Mouse (Mus musculus) CD4-positive, CD25-positive, alpha-beta regulatory T cell, adult 2 months (primary cell): Measurements from ENCODE around the gene Begain.

Experiments
- DNase-seq: peaks from one replicate; pipeline ENCODE4 v3.0.0-alpha.2; 2012; ENCODE audit warnings: low read depth, low spot score

The Begain gene

DNA sequence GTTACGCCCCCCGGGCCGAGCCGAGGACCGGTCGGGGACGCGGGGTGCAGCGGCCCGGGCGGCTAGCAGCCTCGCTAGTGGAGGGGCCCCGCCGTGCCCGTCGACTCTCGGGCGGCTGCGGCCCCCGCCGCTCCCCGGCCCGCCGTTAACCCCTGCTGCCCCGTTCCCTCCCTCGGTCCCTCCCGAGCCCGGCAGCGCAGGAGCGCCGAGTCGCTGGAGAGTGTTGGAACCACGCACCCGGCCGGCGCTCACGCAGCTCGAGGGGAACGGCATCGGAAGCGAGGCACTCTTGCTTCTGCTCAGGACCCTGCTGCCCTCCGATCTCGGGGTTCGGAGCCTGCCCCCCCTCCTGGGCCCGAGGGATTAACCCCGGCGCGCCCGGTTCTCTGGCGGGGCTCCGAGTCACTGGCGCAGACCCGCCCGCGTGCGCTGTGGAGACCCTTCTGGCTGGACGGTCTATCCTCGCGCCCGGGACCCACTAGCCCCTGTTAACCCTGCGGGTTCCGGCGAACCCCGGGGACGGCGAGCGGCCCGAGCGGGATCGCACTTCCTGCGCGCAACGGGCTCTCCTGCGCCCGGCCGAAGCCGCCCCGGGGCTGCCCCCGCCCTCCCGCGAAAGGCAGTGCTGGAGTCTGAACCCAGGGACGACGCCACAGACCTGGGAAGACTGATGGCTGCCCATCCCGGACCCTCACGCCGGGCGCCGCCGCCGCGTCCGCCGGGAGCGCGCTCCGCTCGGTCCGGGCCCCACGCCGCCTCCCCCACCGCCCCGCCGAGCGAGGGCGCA lies 14.8 kb downstream of the Begain start:
- no peak for DNase-seq

DNA sequence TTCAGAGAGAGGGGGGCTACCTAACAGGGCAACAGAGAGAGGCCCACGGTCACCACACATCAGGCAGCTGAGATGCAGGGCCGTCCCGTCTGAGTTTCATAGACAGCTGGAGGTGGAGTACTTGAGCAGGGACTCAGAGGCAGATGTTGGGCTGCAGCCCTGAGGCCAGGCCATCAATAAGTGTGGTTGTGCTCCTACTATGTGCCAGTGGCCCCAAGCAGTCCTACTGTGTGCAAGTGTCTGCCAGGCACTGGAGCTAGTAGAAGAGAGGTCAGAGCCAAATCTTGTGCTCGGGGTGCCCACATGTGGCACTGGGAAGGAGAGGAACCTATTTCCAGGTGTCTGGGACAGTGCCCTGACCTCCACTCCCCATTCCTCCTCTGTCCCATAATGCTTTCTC lies 18.1 kb downstream of the Begain start:
- no peak for DNase-seq

DNA sequence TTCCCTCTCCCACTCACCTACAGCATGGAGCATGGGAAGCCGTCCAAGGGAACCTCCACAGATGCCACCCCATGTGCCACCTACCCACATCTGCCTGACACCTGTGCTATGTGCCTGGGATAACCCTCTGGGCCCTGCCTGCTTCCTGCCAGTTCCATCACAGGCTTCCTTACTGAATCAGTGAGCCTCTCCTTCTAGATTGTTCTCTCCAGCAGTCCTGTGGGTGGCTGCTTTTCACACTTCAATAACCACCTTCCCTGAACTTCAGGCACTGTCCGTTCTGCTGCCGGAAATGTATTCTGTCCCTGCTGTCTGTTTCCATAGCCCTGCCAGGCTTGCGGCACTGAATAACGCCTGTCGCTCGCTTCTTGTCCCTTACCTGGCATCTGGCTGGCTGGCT lies 22.4 kb downstream of the Begain start:
- no peak for DNase-seq

DNA sequence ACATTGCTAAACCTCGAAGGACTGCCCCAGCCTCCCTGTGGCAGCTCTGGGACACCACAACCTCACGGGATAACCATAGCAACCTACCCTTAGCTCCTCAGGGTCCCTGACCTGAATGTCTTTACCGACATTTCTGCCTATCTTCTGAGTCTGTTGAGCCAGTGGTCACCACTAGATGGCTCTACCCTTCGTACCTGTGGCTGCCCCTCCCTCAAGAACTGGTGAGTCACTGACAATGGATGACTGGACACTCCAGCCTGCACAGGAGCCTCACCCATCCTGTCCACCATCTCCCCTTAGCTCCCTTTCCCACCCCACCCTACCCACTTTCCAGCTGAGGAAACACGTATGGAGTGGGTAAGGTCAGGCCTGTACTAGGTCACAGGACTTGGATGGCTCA lies 23.5 kb downstream of the Begain start:
- DNase-seq: peak; percentile 25

DNA sequence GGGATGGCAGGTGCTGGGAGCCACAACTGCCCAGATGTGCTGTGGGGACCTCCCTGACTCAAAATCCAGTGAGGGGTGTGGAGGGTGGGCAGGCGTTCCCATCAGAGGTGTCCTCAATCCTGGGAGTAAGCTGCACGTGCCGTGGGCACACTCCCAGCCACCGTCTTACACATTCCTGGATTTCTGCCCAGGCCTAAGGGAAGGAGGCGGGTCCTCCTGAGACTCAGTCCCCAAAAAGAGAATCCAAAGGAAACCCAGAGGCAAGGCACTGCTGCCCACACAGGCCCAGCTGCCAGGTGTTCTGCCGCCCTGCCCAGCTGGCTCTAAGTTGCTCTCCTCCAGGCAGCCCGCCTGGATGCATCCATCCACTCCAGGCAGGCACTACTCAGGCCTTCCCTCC lies 28.7 kb downstream of the Begain start:
- no peak for DNase-seq

DNA sequence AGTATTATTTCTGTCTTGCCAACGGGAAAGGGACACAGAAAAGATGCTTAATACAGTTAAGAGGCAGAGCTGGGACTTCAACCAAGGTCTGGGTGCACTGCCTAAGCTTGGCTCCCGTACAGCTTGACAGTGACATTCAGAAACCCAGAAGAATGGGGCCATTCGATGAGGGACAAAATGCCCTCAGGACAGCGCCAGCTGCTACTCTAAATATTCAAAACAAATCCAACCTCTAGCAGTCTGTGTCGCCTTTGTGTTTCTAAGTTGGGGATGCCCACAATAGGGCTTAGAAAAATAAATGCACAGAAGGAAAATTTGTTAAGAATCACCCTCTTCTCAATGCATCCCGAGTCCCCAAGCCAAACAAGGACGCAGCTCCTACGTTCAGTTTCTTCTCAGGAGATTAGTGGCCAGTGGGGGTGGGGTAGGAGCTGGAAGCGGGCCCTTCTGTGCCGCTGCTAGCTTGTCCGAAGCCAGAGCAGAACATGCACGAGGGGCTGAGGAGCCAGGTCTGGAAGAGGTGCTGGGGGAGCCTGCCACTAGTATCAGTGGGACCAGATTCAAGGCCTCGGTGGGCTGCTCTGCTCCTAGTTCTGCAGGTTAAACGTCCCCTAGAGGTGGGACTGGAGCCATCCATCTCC lies 29.7 kb downstream of the Begain start:
- no peak for DNase-seq

DNA sequence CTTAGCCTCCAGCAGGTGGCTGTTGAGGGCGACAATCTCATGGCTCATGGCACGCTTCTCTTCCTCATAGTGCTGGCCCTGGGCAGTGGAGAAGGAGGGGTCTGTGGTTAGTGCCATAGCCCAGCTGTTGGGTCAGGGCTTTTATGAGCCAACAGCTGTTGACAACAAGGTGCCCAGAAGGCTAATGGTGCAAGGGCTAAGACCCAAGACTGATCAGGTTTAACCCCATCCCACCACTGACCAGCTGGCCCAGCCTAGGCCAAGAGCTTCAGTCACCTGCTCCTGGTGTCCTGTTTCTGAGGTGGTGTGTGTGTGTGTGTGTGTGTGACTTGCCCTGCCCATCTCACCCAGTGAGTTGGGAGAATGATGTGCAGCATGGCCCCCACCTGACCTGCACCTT lies 31.0 kb downstream of the Begain start:
- no peak for DNase-seq

DNA sequence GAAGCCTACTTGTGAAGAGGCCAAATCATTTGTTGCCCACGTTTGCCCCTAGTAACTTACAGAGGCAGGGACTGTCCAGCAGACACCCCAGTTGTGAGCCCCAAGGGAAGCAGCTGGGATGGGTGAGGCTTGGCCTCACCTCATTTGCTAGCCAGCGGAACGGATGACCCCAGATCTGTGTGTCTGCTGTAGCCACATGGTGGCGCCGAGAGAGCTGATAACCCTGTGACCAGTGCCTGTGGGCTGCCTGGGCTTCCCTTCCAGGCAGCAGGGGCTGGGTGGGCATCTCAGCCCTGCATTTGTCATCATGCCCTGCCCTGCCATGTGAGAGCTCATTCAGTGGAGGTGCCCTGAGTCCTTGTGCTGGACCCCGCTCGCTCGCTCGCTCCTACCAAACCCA lies 44.2 kb downstream of the Begain start:
- no peak for DNase-seq

DNA sequence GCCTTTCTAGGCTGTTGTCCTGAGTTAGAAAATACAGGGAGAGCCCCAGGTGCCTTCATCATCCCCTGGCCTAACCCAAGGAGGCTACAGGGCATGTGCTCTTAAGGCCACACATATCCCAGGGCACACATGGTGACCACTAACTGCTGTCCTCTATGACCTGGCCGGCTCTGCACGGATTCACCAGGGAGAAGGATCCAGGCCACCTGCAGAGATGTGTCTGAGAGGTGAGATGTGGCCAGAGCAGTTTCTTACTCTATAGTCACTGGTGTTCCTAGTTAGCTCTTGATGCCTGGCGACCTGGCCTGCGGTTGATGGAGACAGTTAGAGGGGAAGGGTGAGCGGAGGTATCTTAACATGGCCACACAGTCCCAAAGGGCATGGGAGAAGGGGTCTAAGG lies 45.1 kb downstream of the Begain start:
- no peak for DNase-seq

DNA sequence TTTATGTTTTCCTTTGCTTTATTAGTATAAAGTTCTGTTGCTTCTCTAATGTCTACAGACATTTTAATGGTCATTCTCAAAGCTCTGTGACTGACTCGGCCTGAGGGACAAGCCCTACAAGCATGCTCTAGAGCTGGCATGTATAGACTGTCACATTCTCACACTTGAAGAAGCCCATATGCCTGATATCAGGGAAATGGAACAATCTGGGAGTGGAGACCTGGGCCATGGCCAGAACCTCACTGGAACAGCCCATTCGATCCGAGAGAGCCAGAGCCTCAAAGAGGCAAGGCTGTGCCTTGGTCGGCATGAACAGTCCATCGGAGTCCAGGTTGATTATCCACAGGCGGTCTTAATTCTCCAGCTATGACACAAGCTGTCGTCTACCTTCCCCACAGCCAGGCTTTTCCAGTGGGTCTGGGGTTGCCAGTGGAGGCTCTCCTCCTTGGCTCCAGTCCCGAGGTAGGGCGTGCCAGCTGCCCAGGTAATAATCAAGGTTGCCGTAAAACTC lies 45.8 kb downstream of the Begain start:
- DNase-seq: no peak

DNA sequence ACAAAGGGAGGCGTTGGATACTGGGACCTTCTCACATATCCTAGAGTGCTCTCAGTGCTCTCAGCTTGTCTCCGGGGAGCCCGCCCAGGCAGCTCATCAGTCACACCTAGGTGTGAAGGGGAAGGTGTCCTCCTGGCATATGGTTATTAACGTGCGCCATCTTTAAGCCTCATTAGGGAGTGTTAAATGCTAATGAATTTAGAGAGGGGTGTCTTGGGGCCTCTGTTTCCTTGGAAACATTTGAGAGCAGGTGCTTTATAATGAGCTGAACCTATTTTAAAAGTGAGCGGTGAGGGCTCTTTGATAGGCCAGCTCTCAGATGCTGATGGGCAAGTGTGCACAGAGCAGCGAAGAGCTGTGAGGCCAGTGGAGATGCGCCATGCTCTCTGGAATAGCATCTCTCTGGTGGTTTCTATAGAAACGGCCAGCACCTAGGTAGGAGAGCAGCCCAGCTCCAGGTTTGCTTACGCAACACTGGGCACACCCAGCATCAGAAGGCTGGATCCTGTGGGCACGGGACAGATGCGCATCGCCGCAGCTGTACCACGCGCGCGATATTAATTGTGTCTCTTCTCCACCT lies 57.9 kb downstream of the Begain start:
- DNase-seq: no peak

DNA sequence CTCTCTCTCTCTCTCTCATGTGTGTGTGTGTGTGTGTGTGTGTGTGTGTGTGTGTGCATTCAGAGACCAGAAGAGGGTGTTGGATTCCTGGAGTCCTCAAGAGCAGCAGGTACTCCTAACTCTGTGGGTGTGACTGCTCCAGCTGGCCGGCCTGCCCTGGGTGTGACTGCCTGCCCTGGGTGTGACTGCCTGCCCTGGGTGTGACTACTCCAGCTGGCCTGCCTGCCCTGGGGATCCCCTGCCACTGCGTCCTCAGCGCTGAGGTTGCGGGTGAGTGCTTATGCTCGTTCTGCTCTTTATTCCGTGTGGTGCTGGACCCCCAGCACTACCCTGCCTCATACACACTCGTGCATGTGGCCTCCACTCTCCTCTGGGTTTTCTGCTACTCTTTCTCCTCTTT lies 65.0 kb downstream of the Begain start:
- DNase-seq: no peak

DNA sequence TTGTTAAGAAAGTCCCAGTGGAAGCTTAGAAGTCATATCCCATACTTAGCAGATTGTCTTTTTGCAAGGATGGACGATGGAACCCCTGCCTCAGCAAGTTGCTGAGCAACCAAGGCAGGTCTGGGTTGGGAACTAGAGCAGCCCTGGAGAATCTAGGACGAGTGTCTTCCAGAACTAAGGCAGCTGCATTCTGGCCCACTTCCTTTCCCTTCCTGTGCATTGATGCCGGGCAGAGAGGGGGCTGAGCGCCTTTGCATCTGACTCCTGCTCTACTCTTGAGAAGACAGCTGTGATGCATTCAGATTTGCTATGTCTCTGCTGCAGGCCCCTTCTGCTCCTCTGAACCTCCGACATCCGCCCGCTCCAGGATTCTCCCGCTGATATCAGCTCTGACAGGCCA lies 70.8 kb downstream of the Begain start:
- DNase-seq: no peak

DNA sequence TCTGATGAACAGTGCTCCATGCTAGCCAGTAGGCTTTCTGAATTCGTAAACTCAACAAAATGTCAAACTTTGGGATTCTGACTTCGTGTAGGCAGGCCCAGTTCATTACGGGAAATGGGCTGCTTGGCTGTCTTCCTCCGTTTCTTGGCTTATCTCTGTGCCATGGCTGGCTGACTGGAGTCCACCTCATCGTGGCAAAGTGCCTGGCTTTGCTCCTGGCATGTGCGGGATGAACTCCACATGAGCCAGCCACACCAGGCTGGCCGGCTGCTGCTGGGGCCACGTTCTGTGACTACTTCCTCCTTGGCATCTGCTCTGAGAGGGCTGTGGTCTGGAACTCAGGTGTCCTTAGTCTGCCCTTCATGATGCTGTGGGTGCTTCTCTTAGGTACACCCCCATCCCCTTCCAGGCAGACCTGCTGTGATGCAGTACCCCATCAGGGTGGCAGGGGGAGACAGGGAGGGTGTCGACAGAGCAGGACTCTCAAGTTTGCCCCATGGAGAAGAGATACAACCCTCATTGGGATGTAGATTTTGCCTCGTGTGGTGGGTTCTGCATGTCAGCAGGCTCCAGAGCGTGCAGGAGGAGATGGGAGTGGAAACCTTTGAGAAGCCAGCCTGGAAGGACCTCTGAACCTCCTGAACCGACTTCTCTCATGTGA lies 71.9 kb downstream of the Begain start:
- no peak for DNase-seq

DNA sequence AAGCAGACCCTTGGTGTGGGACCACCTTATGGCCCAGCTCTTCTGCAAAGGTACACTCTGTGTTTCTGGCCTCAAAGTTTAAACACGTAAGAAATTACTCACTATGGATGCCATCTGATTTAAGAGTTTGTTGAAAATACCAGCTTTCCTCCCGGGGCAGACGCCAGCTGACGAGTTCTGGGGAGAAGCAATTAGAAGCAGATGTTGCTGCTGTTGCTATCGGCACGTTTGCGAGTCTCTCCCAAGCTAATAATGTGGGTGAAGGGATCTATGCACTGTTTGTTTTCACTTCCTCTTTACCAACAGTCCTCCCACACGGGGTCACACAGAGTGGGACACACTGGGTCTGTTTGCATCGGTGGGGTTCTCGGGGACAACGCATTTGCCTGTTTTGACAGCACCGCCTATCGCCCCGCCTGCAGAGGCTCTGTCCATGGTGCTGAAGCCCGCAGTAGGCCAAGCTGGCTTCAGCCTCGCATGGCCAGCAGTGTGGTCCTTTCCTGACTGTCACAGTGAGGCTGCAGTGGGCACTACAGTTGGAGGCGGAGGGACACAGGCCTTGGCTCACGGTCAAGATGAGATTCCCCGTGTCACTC lies 73.5 kb downstream of the Begain start:
- DNase-seq: peak; percentile 50

DNA sequence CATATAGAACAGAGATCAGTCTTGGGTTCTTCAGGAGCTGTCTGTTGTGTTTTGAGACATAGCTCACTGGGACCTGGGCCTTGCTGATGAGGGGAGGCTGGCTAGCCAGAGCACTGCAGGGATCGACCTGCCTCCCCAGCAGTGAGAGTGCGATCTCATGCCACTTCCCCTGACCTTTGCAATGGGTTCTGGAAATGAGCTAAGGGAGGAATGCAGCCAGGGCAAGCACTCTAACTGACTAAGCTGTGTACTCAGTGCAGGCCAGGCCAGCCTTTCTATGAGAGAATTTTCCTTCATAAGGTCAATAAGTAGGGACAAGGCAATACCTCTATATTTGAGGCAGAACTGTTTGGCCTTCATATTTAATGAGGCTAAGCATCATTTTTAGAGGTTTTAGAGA lies 75.0 kb downstream of the Begain start:
- no peak for DNase-seq

DNA sequence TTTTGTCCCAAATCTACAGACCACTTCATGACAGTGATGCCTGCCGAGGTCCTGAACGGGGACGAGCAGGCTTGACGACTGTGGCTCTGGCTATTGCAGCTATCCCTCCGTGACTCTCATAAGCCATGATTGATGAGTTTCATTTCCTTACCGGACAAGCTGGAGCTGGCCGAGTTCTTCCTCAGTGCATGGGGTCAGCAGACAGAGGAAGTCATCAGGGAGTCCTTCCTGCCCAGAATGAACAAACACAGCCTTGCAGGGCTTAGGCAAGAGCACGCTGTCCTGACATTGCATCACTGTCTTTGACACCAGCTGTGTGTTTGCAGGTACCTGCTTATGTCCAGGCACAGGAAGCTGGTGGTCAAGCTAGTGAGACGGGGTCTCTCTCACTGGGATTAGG lies 77.6 kb downstream of the Begain start:
- DNase-seq: no peak

DNA sequence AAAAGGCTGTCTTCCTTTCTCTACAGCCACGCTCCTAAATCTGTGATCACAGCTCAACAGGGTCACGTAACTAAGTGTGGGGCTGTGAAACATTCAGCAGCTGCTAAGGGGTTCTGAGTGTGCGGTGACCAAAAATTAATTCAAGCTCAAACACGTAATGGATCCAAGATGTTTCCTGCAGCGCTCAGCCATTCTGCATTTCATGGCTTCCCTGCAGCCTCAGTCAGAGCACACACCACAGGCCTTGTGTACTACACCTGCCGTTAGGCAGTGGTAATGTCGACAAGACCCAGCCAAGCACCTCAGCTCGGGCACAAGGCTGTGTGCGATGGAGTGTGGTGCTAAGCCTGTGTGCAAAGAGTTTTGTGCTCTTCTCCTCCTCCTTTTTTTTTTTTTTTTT lies 80.6 kb downstream of the Begain start:
- DNase-seq: no peak

DNA sequence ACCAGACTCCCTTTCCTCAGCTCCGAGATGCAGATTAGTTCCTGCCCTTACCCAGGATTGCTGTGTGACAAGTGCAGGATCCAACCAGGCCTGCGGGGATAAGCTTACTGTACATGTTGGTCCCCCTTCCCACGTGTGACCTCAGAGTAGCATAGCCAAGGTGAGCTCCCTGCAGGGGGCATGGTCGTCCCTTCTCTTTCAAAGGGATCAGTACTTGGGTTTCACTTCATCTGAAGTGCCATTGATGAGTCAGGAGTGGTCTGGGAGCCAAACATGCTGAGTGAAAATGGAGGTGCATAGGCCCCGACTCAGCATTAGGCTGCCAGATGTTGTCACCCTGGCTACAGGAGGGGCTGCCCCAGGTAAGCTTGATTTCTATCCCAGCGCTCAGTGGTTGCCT lies 83.0 kb downstream of the Begain start:
- DNase-seq: no peak

DNA sequence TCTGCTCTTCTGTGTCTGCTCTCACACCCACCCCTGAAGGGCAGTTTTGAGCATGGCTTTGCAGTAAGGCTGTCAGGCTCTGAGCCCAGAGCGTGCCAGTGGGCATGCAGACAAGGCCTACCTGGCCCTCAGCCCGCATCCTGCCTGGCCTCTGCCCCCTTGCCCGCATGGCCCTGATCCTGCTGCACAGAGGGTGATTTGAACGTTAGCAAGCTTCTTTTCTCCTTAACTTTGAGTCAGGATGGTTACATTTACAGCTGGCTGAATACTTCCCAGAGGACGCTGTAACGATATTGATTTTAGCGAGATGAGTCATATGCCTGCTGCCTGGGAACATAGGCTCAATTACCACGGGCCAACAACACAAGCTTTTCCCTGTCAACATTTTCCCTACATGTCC lies 83.5 kb downstream of the Begain start:
- DNase-seq: no peak

DNA sequence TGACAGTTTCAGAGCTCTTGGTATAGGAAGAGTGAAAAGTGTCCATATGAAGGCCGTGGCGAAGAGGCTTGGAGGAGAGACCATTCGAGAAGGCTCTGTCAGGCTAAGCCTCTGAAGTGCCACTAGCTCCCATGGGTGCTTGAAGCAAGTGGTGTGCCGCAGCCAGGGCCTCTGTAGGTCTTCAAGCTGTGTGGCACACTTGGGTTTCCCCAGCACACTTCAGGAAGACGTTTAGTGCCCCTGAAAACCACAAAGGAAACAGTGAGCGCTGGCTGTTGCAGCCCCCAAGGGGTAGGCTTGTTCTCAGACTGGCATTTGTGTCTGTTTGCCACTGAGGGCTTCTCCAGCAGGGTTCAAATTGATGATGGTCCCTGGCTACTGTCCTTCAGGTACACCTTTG lies 84.5 kb downstream of the Begain start:
- no peak for DNase-seq

DNA sequence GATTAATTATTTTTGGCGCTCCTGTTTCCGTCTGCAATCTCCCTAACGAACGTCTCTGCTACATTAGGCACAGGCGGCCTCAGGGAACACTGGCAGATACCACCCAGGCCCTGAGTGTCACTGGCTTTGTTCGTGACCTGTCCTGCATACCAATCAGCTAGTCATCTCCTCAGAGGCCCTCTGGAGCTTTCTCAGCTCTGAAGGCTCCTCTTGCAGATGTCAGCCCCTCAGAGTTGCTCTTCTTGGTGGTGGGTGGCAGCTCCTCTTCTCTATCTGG lies 85.4 kb downstream of the Begain start:
- no peak for DNase-seq
